Mouse (Mus musculus) cerebellum, adult 2 months (tissue): ENCODE results near the gene Akr1b3.

ENCODE experiments used
- CTCF ChIP-seq: fragments of 200-500 bp; IDR thresholded peaks from 2 replicates; pipeline ENCODE4 v1.5.1; 2011; ENCODE audit warnings: low read depth, mild to moderate bottlenecking, control low read depth, low read length, moderate library complexity, borderline replicate concordance; ENCODE audit not compliant: insufficient read depth
- POLR2A ChIP-seq: fragments of 200-500 bp; IDR thresholded peaks from 2 replicates; pipeline ENCODE4 v1.6.1; 2011; ENCODE audit warnings: low read length, control low read depth, borderline replicate concordance; ENCODE audit not compliant: insufficient read depth

DNA sequence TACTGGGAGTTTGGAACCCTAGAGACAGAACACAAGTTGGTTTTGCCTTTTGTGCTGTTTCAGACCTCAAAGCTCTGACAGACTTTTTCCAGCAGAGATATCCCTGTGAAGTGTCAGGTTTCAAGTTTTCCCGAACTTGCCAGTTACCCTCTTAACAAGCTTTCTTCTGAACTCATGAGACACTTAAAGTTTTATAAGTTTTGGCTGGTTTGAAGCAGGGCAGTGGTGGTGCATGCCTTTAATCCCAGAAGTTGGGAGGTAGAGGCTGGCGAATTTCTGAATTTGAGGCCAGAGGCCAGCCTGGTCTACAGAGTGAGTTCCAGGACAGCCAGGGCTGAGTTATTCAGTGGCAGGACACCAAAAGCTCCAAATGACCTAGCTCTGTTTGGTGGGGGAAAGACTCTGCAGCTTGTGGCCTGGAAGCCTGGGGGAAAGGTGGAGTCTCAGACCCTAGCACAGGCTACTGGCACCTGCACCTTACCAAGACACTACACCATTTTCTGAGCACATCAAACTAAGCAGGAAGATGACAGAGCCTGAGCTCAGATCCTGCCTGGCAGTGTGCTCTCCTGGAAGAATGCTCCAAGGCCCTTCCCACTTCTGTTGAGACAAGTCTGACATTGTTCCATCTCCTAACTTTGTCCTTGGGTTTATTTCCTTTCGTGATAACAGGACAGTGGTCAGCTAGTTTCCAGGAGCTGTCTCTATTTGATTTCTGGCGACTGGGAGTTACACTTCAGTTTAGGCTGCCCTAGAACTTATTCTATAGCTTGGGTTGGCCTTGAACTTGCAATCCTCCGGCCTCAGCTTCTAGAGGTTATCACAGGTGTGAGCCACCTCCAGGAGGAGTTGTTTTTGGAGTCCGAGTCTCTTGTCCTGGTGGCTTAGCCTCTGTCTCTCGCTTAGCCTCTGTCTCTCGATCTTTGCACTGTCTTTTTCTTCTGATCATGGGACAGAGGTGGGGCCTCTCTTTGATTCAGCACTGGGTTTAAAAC lies 37.4 kb upstream of the Akr1b3 start:
- TF ChIP-seq CTCF (no peak), POLR2A (no peak)
